Mouse (Mus musculus) spleen, adult 10 weeks (tissue): ENCODE measurements around the gene Sgsm2. TPM values are rescaled to one million over a fixed set of nuclear protein-coding genes. Genes with fewer than 3 reads are reported as not detected.

Experiments
- polyA plus RNA-seq: library from polyadenylated mRNA; stranded (reverse); fragments of 350-450 nt; fragmentation: Illumina TruSeq; extraction: RNeasy Lipid Tissue Mini Kit (QIAGEN cat#74804); gene quantifications from one replicate; pipeline ENCODE4 v1.2.3, GENCODE M21; 2015; ENCODE audit warnings: low replicate concordance; ENCODE audit not compliant: insufficient read depth

The Sgsm2 gene
- polyA plus RNA-seq, result 3.1 TPM

GRCm38 (mm10) chr11:74896901-74897677 is at the start of gene Sgsm2:
TSS of gene Sgsm2 (minus strand) at chr11:74897060.

GRCm38 (mm10) chr11:74925577-74926387 is 28.9 kb upstream of the Sgsm2 start, which contains the start of the genes Smg6 and Srr:
TSS of gene Smg6 (plus strand) at chr11:74925823.
TSS of gene Srr (minus strand) at chr11:74925948.

GRCm38 (mm10) chr11:74897678-74898516 is 1.0 kb upstream of the Sgsm2 start, which contains the start of gene Tsr1:
TSS of gene Tsr1 (plus strand) at chr11:74898071.

GRCm38 (mm10) chr11:74830256-74831161 is 66.4 kb downstream of the Sgsm2 start, which contains the start of gene Mnt:
TSS of gene Mnt (plus strand) at chr11:74830920.

Other genes with a start within 250 kb of the Sgsm2 start
- gene Cluh, start 247.6 kb downstream of the Sgsm2 start, polyA plus RNA-seq, result 14.8 TPM
- 187 TPM for gene Pafah1b1, start 172.4 kb downstream of the Sgsm2 start, polyA plus RNA-seq
- 25.5 TPM for gene Mettl16, start 126.2 kb downstream of the Sgsm2 start, polyA plus RNA-seq
- gene Mnt, start 66.1 kb downstream of the Sgsm2 start, polyA plus RNA-seq, result 9.4 TPM
- 61.4 TPM for gene Tsr1, start 1.0 kb upstream of the Sgsm2 start, polyA plus RNA-seq
- 24.2 TPM for gene Smg6, start 28.8 kb upstream of the Sgsm2 start, polyA plus RNA-seq
- gene Srr, start 28.9 kb upstream of the Sgsm2 start, polyA plus RNA-seq, result 20.3 TPM